Mouse (Mus musculus): ENCODE measurements around the gene Kidins220.

Gene Kidins220

GRCm38 (mm10) chr12:25086966-25087365, 112.2 kb downstream of the Kidins220 start:
- in situ Hi-C loops (cut with MboI, MseI), result loop anchor here (10.0 to 25.0 kb wide), 2 partner anchors 628 to 775 kb away; no protein-coding TSS in a partner anchor

- in situ Hi-C loops (cut with MboI, MseI), result loop anchor here (10.0 to 25.0 kb wide), 2 partner anchors 625 to 773 kb away; no protein-coding TSS in a partner anchor
Measured at GRCm38 (mm10) chr12:25089433-25089832, 114.7 kb downstream of the Kidins220 start.

- in situ Hi-C loops (cut with MboI, MseI), result loop anchor here (5.0 to 25.0 kb wide), 4 partner anchors 183 to 980 kb away; no protein-coding TSS in a partner anchor
Measured at GRCm38 (mm10) chr12:25092027-25092704, 117.4 kb downstream of the Kidins220 start.

DNA sequence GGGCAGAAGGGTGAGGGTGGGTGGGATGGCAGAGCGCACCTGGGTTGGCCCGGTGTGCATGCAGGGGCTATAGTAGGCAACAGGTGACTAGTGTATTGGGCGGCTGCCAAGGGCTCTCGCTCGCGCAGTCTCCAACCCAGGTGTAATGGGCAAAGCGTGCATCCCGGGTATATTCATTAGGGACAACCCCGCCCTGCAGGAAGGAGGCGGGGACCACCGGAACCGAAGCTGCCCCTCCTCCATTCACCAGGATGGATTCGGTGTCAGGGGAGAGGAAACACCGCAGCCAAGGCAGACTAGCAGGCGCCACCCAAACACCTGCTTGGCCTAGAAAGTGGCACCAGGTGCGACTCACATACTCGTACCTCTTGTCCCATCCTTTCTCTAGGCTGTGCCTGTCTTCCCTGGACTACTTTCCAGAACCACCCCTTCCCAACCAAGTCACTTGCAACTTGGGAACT, 118.1 kb downstream of the Kidins220 start:
- in situ Hi-C loops (cut with MboI, MseI), result loop anchor here (5.0 to 25.0 kb wide), 4 partner anchors 182 to 980 kb away; no protein-coding TSS in a partner anchor

DNA sequence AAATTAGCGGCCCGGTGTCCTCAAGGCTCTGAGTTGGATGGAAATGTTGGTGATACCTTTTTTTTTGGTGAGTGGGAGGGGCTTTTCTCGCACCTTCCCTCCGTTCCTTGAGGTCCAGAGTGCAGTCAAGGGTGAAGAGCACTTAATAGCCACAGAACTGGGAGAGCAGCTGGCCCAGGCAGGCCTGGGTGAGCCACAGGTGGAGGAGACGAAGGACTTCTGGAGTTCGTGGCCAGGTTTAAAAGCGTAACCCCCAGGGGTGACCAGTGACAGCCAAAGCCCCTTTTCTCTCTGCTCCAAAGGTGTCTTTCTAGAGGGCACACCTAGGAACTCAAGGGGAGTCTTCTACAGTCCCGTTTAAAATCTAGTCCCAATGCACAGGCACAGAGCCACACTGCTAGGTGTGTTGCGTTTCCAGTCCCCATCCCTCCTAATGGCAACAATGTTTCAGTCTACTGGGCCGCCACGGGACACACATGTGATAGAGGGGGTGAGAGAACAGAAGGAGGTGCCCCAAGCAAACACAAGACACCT, 118.6 kb downstream of the Kidins220 start:
- in situ Hi-C loops (cut with MboI, MseI), result loop anchor here (5.0 to 25.0 kb wide), 4 partner anchors 181 to 979 kb away; no protein-coding TSS in a partner anchor

DNA sequence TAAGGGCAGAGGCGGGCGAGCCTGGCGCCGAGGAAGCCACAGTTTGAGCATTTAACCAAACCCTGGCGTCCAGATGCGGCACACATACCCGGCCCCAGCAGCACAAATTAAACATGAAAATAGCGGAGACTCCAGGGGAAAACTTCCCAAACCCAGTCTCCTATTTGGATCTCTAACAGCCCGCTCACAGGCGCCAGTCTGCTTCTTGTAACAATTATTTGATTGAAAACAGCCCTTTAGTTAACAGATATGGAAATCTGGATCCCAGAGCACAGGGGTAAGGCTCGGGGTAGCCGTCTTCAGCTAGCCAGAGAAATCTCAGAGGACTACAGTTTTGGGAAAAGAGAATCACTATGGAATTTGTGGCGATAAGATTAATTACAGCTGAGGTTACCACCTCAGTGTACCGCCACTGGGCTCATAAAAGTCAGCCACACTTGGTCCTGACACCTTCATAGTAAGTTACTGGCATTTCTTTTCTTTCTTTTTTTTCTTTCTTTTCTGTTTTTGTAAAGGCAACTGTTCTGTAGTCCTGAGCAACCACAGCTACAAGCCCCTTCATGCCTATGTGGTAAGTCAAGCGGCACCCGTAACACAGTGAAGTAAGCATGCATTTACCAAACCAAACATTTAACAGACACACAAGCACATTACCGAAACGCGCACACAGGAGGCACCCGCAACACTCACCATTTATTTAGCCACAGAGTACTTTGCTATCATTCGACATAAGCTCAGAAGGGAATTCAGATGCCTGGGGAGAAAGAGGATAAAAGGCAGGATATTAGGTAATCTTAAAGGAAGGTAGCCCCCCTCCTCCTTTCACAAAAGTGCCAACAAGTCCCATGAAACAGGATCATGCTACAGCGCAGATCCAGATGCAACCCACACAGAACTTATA, 120.1 kb downstream of the Kidins220 start:
- in situ Hi-C loops (cut with MboI, MseI), result loop anchor here (5.0 to 25.0 kb wide), 4 partner anchors 180 to 977 kb away; no protein-coding TSS in a partner anchor

- in situ Hi-C loops (cut with MboI, MseI), result loop anchor here (10.0 to 25.0 kb wide), 3 partner anchors 179 to 767 kb away; no protein-coding TSS in a partner anchor
Measured at GRCm38 (mm10) chr12:25095538-25095937, 120.8 kb downstream of the Kidins220 start.

DNA sequence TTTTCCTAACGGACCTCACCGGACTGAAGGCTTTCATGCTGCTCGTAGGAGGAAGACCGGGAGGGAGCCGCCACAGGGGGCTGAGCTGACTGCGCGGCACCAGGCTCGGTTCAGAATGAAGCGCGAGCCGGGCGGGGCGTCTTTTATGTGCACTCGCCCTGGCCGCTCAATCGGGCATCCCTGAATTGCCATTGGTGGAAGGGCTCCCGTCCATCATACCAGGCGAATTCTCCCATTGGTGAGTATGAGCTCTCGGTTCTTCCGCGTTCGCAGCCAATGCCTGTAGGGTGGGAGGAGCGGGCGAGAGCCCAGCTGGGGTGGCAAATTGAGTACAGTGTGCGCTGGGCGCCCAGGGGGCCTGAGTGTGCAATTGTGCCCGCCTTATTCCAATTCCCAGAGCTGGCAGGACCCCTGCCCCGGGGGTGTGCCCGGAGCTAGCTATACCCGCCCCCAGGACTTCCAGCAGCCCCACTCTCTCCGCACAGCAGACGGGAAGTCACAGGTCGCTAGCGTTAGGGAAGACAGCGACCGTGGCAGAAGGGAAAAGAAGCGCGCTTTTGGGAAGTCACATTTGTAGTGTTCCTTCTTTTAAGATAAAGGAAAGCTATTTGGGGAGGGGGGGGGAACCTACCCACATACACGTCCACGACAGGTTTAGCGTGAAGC, 121.4 kb downstream of the Kidins220 start:
- in situ Hi-C loops (cut with MboI, MseI), result loop anchor here (10.0 to 25.0 kb wide), 3 partner anchors 179 to 766 kb away; no protein-coding TSS in a partner anchor

- in situ Hi-C loops (cut with MboI, MseI), result loop anchor here (10.0 to 25.0 kb wide), 3 partner anchors 178 to 766 kb away; no protein-coding TSS in a partner anchor
Measured at GRCm38 (mm10) chr12:25096640-25097051, 121.9 kb downstream of the Kidins220 start.

- in situ Hi-C loops (cut with MboI, MseI), result loop anchor here (10.0 to 25.0 kb wide), 3 partner anchors 178 to 765 kb away; no protein-coding TSS in a partner anchor
Measured at GRCm38 (mm10) chr12:25097052-25097209, 122.2 kb downstream of the Kidins220 start, which contains the start of gene Id2. Id2 (minus strand) TSS chr12:25097140.

GRCm38 (mm10) chr12:25097210-25098160, 122.8 kb downstream of the Kidins220 start:
- in situ Hi-C loops (cut with MboI, MseI), result loop anchor here (10.0 to 25.0 kb wide), 3 partner anchors 177 to 765 kb away; no protein-coding TSS in a partner anchor

- in situ Hi-C loops (cut with MboI, MseI), result loop anchor here (10.0 to 25.0 kb wide), 3 partner anchors 177 to 764 kb away; no protein-coding TSS in a partner anchor
Measured at GRCm38 (mm10) chr12:25098161-25098550, 123.4 kb downstream of the Kidins220 start.

DNA sequence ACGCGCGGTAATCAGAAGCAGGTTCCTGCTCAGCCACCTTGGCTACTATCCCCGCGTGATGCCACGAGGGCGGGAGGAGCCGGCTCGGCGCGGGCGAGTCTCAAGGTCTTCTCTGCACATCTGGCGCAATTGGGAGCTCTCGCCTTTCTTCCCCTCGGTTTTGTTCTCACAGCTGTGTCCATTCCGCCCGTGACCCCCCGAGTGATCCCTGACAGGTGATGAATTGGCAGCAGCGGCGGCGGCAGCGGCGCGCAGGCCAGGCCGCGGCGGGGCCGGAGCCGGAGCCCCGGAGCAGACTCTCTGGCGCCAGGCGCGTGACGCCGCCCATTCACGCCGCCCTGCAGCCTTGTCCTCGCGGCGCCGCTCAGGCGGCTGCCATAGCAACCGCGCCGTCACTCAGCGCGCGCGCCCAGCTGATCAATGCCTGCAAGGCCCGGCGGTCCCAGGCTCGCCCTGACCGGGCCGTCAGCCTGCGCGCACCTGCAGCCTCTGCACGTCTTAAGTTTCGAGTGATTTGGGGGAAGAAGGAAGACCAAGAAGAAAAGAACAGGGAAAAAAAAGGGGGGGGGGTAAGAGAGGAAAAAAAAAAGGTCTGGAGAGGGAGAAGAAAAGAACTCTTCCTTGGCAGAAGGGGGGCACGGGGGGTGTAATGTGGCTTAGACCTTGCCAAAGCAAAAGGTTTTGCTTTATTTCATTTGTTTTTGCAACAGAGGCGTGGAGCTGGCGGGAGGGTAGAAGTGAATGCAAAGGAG, 124.0 kb downstream of the Kidins220 start:
- in situ Hi-C loops (cut with MboI, MseI), result loop anchor here (10.0 to 25.0 kb wide), 3 partner anchors 176 to 764 kb away; no protein-coding TSS in a partner anchor

DNA sequence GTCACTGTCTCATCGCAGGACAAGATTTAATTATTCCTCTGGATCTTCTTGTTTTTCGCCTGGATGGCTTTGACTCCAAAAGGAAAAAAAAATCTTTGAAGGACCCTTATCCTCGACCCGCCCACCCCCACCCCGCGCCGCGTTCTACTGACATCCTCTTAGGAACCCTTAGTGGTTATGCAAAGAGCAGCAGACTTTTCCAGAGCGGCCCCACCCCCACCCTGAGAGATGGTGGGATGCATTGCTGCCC, 124.5 kb downstream of the Kidins220 start:
- in situ Hi-C loops (cut with MboI, MseI), result loop anchor here (10.0 to 25.0 kb wide), 3 partner anchors 176 to 763 kb away; no protein-coding TSS in a partner anchor

- in situ Hi-C loops (cut with MboI, MseI), result loop anchor here (10.0 to 25.0 kb wide), 3 partner anchors 175 to 763 kb away; no protein-coding TSS in a partner anchor
Measured at GRCm38 (mm10) chr12:25099563-25100408, 125.1 kb downstream of the Kidins220 start.

DNA sequence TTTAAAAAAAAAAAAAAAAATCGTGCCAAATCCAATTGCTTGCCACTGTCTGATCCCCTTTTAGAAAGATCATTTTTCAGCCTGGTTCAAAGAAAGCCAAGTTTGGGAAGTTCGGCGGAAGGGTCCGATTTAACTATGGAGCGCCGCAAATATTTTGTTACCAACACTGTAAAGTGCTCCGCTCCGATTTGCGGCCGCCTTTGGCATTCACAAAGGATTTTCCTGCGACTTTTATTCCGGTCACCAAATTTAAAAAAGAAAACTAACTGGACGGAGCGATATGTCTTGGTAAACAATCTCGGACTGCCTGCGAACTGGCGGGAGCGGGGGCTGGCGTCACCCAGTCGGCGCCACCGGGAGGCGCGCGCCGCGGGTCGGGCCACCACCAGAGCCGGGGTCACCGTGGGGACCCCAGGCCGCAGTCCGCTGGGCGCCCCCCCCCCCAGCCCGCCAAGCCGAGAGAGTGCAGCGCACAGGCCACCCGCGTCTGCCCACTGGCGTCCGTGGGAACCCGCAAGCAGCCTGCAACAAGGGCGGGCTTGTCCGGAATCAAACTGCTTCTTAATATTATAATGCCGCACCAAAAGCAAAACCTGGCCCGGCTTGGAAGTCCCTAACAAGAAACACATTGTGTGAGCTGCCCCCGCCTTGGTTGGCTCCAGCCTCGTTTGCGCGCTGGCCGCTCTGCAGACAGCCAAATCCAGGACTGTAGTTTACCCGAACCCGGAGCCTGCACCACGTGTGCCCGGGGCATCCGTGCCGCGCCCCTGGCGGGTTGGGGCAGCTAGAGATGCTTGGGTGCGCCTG, 125.9 kb downstream of the Kidins220 start:
- in situ Hi-C loops (cut with MboI, MseI), result no loop called here

DNA sequence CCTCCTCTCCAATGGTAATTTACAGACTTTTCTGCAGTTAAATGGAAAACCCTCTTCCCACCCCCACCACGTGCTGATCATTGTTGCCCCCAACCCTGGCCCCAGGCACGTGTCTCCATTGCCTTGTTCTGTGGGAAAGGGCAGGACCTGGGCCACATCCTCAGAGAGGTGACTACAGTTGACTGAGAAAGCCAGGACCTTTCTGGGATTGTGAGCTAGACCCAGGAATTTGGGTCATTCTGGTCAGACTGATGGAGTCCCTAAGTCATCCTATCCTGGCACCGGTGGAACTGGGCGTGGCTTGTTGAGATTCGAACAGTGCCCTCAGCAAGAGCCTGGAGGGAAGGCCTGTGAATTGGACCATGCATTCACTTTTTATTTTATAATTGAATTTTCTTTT, 126.7 kb downstream of the Kidins220 start:
- in situ Hi-C loops (cut with MboI, MseI), result no loop called here
